Mouse (Mus musculus): ENCODE measurements around the gene Tmem150c. TPM values are rescaled to one million over a fixed set of nuclear protein-coding genes. Genes with fewer than 3 reads are reported as not detected.

Tmem150c gene
- polyA plus RNA-seq, 1 experiment from 2014 or later: 1.7 TPM

GRCm38 (mm10) chr5:100085097-100085496 lies 74.5 kb downstream of the Tmem150c start:
- DNase-seq (ENCODE audit: low spot score): no peak
- Histone ChIP-seq H3K4me3 (no peak overlapping the region), H3K27me3 (replicated peaks; ENCODE audit: low read depth, poor library complexity, severe bottlenecking) (0 out of 2 replicates have a peak, but pooled peaks cover 3% of the 10 kb centered on the region), H3K9me3 (no peaks in the 10 kb centered on the region), H3K27ac (replicated peaks) (no peak overlapping the region), H3K4me1 (no peaks in the 10 kb centered on the region), H3K36me3 (replicated peaks) (no peaks in the 10 kb centered on the region)
- WGBS: 89% methylated on average over 8 of the region's 8 CpGs

GRCm38 (mm10) chr5:100083953-100084562 lies 75.5 kb downstream of the Tmem150c start:
- no peak overlapping the region for H3K27ac ChIP-seq (replicated peaks)
- H3K4me3 ChIP-seq: no peak overlapping the region
- no peak for DNase-seq (ENCODE audit: low spot score)
- peaks cover 7% of the 10 kb centered on the region for H3K4me1 ChIP-seq
- 81% methylated on average over 12 of the region's 12 CpGs for WGBS
- no peaks in the 10 kb centered on the region for H3K9me3 ChIP-seq
- H3K27me3 ChIP-seq (replicated peaks; ENCODE audit: low read depth, poor library complexity, severe bottlenecking): 0 out of 2 replicates have a peak, but pooled peaks cover 5% of the 10 kb centered on the region
- no peaks in the 10 kb centered on the region for H3K36me3 ChIP-seq (replicated peaks)

- no peak overlapping the region for H3K4me3 ChIP-seq
- DNase-seq (ENCODE audit: low spot score): no peak
- H3K4me1 ChIP-seq: peaks cover 19% of the 10 kb centered on the region
- no peak overlapping the region for H3K27ac ChIP-seq (replicated peaks)
- H3K27me3 ChIP-seq (replicated peaks; ENCODE audit: low read depth, poor library complexity, severe bottlenecking): 0 out of 2 replicates have a peak, but pooled peaks cover 5% of the 10 kb centered on the region
- WGBS: 90% methylated on average over 4 of the region's 4 CpGs
- no peaks in the 10 kb centered on the region for H3K36me3 ChIP-seq (replicated peaks)
- H3K9me3 ChIP-seq: no peaks in the 10 kb centered on the region
Observed at GRCm38 (mm10) chr5:100082006-100082405, 77.6 kb downstream of the Tmem150c start.

- 0 out of 2 replicates have a peak, but pooled peaks cover 5% of the 10 kb centered on the region for H3K27me3 ChIP-seq (replicated peaks; ENCODE audit: low read depth, poor library complexity, severe bottlenecking)
- no peak for DNase-seq (ENCODE audit: low spot score)
- H3K4me3 ChIP-seq: peak overlapping the region; percentile 55; the same call in 1 of the 2 replicates
- H3K9me3 ChIP-seq: no peaks in the 10 kb centered on the region
- H3K27ac ChIP-seq (replicated peaks): no peak overlapping the region
- WGBS: 81% methylated on average over 8 of the region's 8 CpGs
- H3K4me1 ChIP-seq: peaks cover 19% of the 10 kb centered on the region
- H3K36me3 ChIP-seq (replicated peaks): 0 out of 2 replicates have a peak, but pooled peaks cover 2% of the 10 kb centered on the region
Observed at GRCm38 (mm10) chr5:100079931-100080275, 79.7 kb downstream of the Tmem150c start.

- no peaks in the 10 kb centered on the region for H3K9me3 ChIP-seq
- H3K4me3 ChIP-seq: peak overlapping the region; percentile 55
- 28% methylated on average over 36 of the region's 36 CpGs for WGBS
- H3K4me1 ChIP-seq: peaks cover 19% of the 10 kb centered on the region
- DNase-seq (ENCODE audit: low spot score): peak; percentile 51
- peak overlapping the region; percentile 68 for H3K27ac ChIP-seq (replicated peaks)
- H3K36me3 ChIP-seq (replicated peaks): 0 out of 2 replicates have a peak, but pooled peaks cover 2% of the 10 kb centered on the region
- 0 out of 2 replicates have a peak, but pooled peaks cover 5% of the 10 kb centered on the region for H3K27me3 ChIP-seq (replicated peaks; ENCODE audit: low read depth, poor library complexity, severe bottlenecking)
Observed at GRCm38 (mm10) chr5:100079040-100079930, 80.3 kb downstream of the Tmem150c start.

GRCm38 (mm10) chr5:100074571-100074970 lies 85.0 kb downstream of the Tmem150c start:
- Histone ChIP-seq H3K36me3 (replicated peaks) (peaks cover 34% of the 10 kb centered on the region), H3K27me3 (replicated peaks; ENCODE audit: low read depth, poor library complexity, severe bottlenecking) (no peaks in the 10 kb centered on the region), H3K4me3 (no peak overlapping the region), H3K4me1 (peaks cover 17% of the 10 kb centered on the region), H3K9me3 (no peaks in the 10 kb centered on the region), H3K27ac (replicated peaks) (no peak overlapping the region)
- no peak for DNase-seq (ENCODE audit: low spot score)
- 61% methylated on average over 4 of the region's 4 CpGs for WGBS

- no peak for DNase-seq (ENCODE audit: low spot score)
- 89% methylated on average over 9 of the region's 9 CpGs for WGBS
- H3K9me3 ChIP-seq: no peaks in the 10 kb centered on the region
- no peak overlapping the region for H3K4me3 ChIP-seq
- H3K27me3 ChIP-seq (replicated peaks; ENCODE audit: low read depth, poor library complexity, severe bottlenecking): no peaks in the 10 kb centered on the region
- H3K27ac ChIP-seq (replicated peaks): no peak overlapping the region
- H3K36me3 ChIP-seq (replicated peaks): peaks cover 50% of the 10 kb centered on the region
- H3K4me1 ChIP-seq: no peaks in the 10 kb centered on the region
Observed at GRCm38 (mm10) chr5:100072557-100072956, 87.1 kb downstream of the Tmem150c start.

- Histone ChIP-seq H3K4me3 (no peak overlapping the region), H3K27me3 (replicated peaks; ENCODE audit: low read depth, poor library complexity, severe bottlenecking) (no peaks in the 10 kb centered on the region), H3K9me3 (no peaks in the 10 kb centered on the region), H3K4me1 (no peaks in the 10 kb centered on the region), H3K36me3 (replicated peaks) (peaks cover 60% of the 10 kb centered on the region), H3K27ac (replicated peaks) (no peak overlapping the region)
- no peak for DNase-seq (ENCODE audit: low spot score)
- WGBS: 95% methylated on average over 5 of the region's 5 CpGs
Observed at GRCm38 (mm10) chr5:100071541-100071940, 88.1 kb downstream of the Tmem150c start.

- no peaks in the 10 kb centered on the region for H3K9me3 ChIP-seq
- WGBS: 32% methylated on average over 3 of the region's 3 CpGs
- H3K4me3 ChIP-seq: no peak overlapping the region
- DNase-seq (ENCODE audit: low spot score): peak; percentile 89
- no peaks in the 10 kb centered on the region for H3K4me1 ChIP-seq
- H3K27me3 ChIP-seq (replicated peaks; ENCODE audit: low read depth, poor library complexity, severe bottlenecking): no peaks in the 10 kb centered on the region
- H3K27ac ChIP-seq (replicated peaks): no peak overlapping the region
- H3K36me3 ChIP-seq (replicated peaks): peaks cover 71% of the 10 kb centered on the region
Observed at GRCm38 (mm10) chr5:100070255-100070654, 89.4 kb downstream of the Tmem150c start.

GRCm38 (mm10) chr5:100069526-100069925 lies 90.1 kb downstream of the Tmem150c start:
- Histone ChIP-seq H3K27me3 (replicated peaks; ENCODE audit: low read depth, poor library complexity, severe bottlenecking) (no peaks in the 10 kb centered on the region), H3K9me3 (no peaks in the 10 kb centered on the region), H3K36me3 (replicated peaks) (peaks cover 78% of the 10 kb centered on the region), H3K4me3 (no peak overlapping the region), H3K4me1 (no peaks in the 10 kb centered on the region), H3K27ac (replicated peaks) (no peak overlapping the region)
- no peak for DNase-seq (ENCODE audit: low spot score)
- 92% methylated on average over 2 of the region's 2 CpGs for WGBS

- no peak for DNase-seq (ENCODE audit: low spot score)
- no peaks in the 10 kb centered on the region for H3K9me3 ChIP-seq
- H3K36me3 ChIP-seq (replicated peaks): peaks cover 82% of the 10 kb centered on the region
- no peaks in the 10 kb centered on the region for H3K4me1 ChIP-seq
- no peaks in the 10 kb centered on the region for H3K27me3 ChIP-seq (replicated peaks; ENCODE audit: low read depth, poor library complexity, severe bottlenecking)
- 93% methylated on average over 16 of the region's 16 CpGs for WGBS
- H3K4me3 ChIP-seq: no peak overlapping the region
- H3K27ac ChIP-seq (replicated peaks): no peak overlapping the region
Observed at GRCm38 (mm10) chr5:100067579-100067978, 92.0 kb downstream of the Tmem150c start.

- WGBS: 96% methylated on average over 14 of the region's 14 CpGs
- Histone ChIP-seq H3K4me3 (no peak overlapping the region), H3K27ac (replicated peaks) (no peak overlapping the region), H3K9me3 (no peaks in the 10 kb centered on the region), H3K27me3 (replicated peaks; ENCODE audit: low read depth, poor library complexity, severe bottlenecking) (no peaks in the 10 kb centered on the region), H3K36me3 (replicated peaks) (peaks cover 70% of the 10 kb centered on the region), H3K4me1 (peaks cover 16% of the 10 kb centered on the region)
- DNase-seq (ENCODE audit: low spot score): no peak
Observed at GRCm38 (mm10) chr5:100060876-100061275, 98.7 kb downstream of the Tmem150c start.

GRCm38 (mm10) chr5:100059326-100059725 lies 100.3 kb downstream of the Tmem150c start:
- Histone ChIP-seq H3K9me3 (no peaks in the 10 kb centered on the region), H3K27ac (replicated peaks) (no peak overlapping the region)
- WGBS: 63% methylated on average over 6 of the region's 6 CpGs

More at GRCm38 (mm10) chr5:100059326-100059725, 100.3 kb downstream of the Tmem150c start:
- peaks cover 28% of the 10 kb centered on the region for H3K4me1 ChIP-seq
- DNase-seq (ENCODE audit: low spot score): no peak
- H3K36me3 ChIP-seq (replicated peaks): peaks cover 54% of the 10 kb centered on the region
- no peaks in the 10 kb centered on the region for H3K27me3 ChIP-seq (replicated peaks; ENCODE audit: low read depth, poor library complexity, severe bottlenecking)
- H3K4me3 ChIP-seq: no peak overlapping the region

Measured in embryonic facial prominence, embryonic 10.5 days (tissue).